Mouse (Mus musculus) megakaryocyte, embryonic 14.5 days (primary cell): ENCODE data around the gene Cd2ap.

Experiments
- FLI1 ChIP-seq: IDR thresholded peaks from 2 replicates; pipeline ENCODE4 v1.6.1; 2012; ENCODE audit warnings: low read length, inconsistent platforms, mixed read lengths
- GATA1 ChIP-seq: IDR thresholded peaks from 3 replicates; pipeline ENCODE4 v1.6.1; 2012; ENCODE audit warnings: mixed read lengths, low read length, inconsistent platforms, borderline replicate concordance

- TF ChIP-seq GATA1 (no peak), FLI1 (no peak)
Measured at GRCm38 (mm10) chr17:42883769-42884168, 7.3 kb upstream of the Cd2ap start.
